Mouse (Mus musculus): Measurements from ENCODE around the gene Sgf29. TPM values are rescaled to one million over a fixed set of nuclear protein-coding genes. Genes with fewer than 3 reads are reported as not detected.
"Not testable (repeated sequence)": the region's sequence is repeated elsewhere in the genome, so short reads cannot be mapped to it uniquely, and the experiment has no call there.

The Sgf29 gene
- polyA plus RNA-seq, 1 experiment from 2014 or later = 27.7 TPM

DNA sequence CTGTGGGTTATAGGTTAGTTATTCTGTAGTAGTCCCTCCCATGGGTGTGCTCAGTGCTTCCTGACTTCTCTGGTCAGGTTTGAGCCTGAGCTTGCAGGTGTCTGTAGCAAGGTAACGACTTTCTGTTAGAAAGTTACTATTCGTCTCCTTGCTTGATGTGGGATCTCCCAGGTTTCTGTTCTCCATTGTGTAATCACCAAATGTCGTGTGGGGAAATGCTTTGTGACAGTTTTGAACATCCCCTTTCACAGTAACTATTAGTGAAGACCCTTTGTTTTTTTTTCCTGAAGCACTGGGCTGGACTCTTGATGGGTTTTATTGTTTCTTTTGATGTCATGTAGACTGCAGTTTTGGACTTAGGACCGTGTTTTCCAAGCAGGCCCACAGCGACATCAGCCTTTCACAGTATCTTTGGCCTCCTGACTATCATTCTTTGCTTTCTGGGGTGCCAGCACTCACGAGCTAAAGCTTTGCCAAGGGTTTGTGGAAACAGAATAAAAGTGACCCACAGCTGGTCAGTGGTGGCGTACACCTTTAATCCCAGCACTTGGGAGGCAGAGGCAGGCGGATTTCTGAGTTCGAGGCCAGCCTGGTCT is 18.5 kb downstream of the Sgf29 start:
- H3K4me1 ChIP-seq = no peaks in the 10 kb centered on the region
- no peak for ATAC-seq (ENCODE audit: extremely low read depth, insufficient number of reproducible peaks, low FRiP score, low TSS enrichment)
- peak overlapping the region; percentile 73 for H3K27ac ChIP-seq (replicated peaks)

DNA sequence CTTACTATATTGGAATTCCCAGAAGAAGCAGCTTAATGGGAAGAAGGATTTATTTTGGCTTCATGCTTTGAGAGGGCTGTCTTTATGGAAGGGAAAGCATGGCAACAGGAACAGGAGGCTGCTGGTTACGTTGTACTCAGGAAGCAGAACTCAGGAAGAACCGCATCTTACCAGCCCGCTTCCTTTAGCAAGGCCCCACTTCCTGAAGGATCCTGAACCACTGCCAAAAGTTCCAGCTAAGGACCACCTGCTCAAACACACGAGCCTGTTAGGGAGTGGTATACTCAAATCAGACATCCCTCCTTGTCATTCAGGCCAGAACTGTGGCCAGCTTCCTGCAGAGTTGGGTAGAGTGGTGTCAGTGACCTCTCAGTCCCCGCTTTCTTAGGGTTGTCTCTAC is 19.3 kb downstream of the Sgf29 start:
- no peak for ATAC-seq (ENCODE audit: extremely low read depth, insufficient number of reproducible peaks, low FRiP score, low TSS enrichment)
- Histone ChIP-seq H3K4me1 (no peaks in the 10 kb centered on the region), H3K4me3 (no peak overlapping the region), H3K27ac (replicated peaks) (peak overlapping the region; percentile 73), H3K36me3 (peaks cover 63% of the 10 kb centered on the region), H3K9me3 (no peaks in the 10 kb centered on the region), H3K4me2 (no peak overlapping the region), H3K27me3 (replicated peaks) (no peaks in the 10 kb centered on the region), H3K9ac (0 out of 2 replicates have a peak overlapping the region, but pooled peaks have one; percentile 20)
- 66% methylated on average over 5 of the region's 5 CpGs for whole genome bisulfite sequencing

More for the DNA sequence above, 18.5 kb downstream of the Sgf29 start:
- Histone ChIP-seq H3K27me3 (replicated peaks) (no peaks in the 10 kb centered on the region), H3K4me3 (no peak overlapping the region), H3K9me3 (no peaks in the 10 kb centered on the region), H3K4me2 (no peak overlapping the region), H3K9ac (no peak overlapping the region), H3K36me3 (peaks cover 56% of the 10 kb centered on the region)
- WGBS = 83% methylated on average over 9 of the region's 9 CpGs

DNA sequence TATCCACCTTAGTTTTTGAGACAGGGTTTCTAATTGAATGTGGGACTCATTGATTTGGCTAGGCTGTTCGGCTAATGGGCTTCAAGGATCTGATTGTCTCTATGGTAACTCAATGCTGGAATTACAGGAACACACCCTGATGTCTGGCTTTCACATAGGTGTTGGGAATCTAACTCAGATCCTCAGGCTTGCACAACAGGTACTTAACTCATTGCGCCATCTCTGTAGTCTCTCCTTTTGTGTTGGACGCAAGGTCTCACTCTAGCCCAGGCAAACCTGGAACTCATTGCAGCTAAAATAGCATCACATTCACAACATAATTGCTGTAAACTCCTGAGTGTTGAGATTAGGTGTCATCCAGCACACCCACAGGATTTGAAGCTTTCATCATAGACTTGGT is 21.0 kb downstream of the Sgf29 start:
- Histone ChIP-seq H3K4me1 (peaks cover 3% of the 10 kb centered on the region; the same call in 1 of the 2 replicates), H3K27me3 (replicated peaks) (no peaks in the 10 kb centered on the region), H3K4me2 (no peak overlapping the region), H3K36me3 (peaks cover 63% of the 10 kb centered on the region), H3K4me3 (no peak overlapping the region), H3K27ac (replicated peaks) (no peak overlapping the region), H3K9ac (no peak overlapping the region), H3K9me3 (no peaks in the 10 kb centered on the region)
- no peak for ATAC-seq (ENCODE audit: extremely low read depth, insufficient number of reproducible peaks, low FRiP score, low TSS enrichment)
- WGBS = 70% methylated on average over 3 of the region's 3 CpGs

DNA sequence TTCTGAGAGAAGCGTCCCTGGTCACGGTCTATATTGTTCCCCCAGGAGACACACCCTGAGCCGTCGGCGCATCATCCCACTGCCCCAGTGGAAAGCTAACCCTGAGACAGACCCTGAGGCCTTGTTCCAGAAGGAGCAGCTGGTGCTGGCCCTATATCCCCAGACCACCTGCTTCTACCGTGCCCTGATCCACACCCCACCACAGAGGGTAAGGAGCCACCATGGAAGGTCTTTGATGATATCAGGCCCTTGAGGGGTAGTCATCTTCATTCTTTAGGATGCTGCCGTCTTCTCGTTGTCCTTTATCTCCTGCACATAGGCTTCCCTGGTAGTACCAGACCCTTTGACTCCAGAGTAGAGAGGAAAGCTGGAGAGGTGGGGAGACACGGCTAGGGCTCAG is 23.0 kb downstream of the Sgf29 start:
- WGBS = 91% methylated on average over 9 of the region's 9 CpGs

GRCm38 (mm10) chr7:126675104-126675503 is 26.0 kb downstream of the Sgf29 start:
- H3K27me3 ChIP-seq (replicated peaks) = no peaks in the 10 kb centered on the region
- H3K9ac ChIP-seq = no peak overlapping the region
- 87% methylated on average over 8 of the region's 8 CpGs for WGBS
- H3K4me1 ChIP-seq = peaks cover 21% of the 10 kb centered on the region
- no peak overlapping the region for H3K4me2 ChIP-seq
- H3K36me3 ChIP-seq = peaks cover 48% of the 10 kb centered on the region
- no peak overlapping the region; the same call in 1 of the 2 replicates for H3K27ac ChIP-seq (replicated peaks)
- no peak for ATAC-seq (ENCODE audit: extremely low read depth, insufficient number of reproducible peaks, low FRiP score, low TSS enrichment)
- no peak overlapping the region for H3K4me3 ChIP-seq
- H3K9me3 ChIP-seq = no peaks in the 10 kb centered on the region

More for the DNA sequence above, 23.0 kb downstream of the Sgf29 start:
- H3K4me2 ChIP-seq = no peak overlapping the region
- peaks cover 49% of the 10 kb centered on the region for H3K36me3 ChIP-seq
- ATAC-seq (ENCODE audit: extremely low read depth, insufficient number of reproducible peaks, low FRiP score, low TSS enrichment) = no peak
- H3K9me3 ChIP-seq = no peaks in the 10 kb centered on the region
- no peak overlapping the region for H3K9ac ChIP-seq
- no peak overlapping the region for H3K27ac ChIP-seq (replicated peaks)
- peaks cover 21% of the 10 kb centered on the region for H3K4me1 ChIP-seq
- no peaks in the 10 kb centered on the region for H3K27me3 ChIP-seq (replicated peaks)
- H3K4me3 ChIP-seq = no peak overlapping the region

GRCm38 (mm10) chr7:126676207-126676606 is 27.1 kb downstream of the Sgf29 start, which contains the start of gene Sult1a1:
TSS of gene Sult1a1 (minus strand) at chr7:126676432.
- Histone ChIP-seq H3K4me3 (peak within 1 kb of the TSS; percentile 11; the same call in 1 of the 2 replicates), H3K9ac (0 out of 2 replicates have a peak within 1 kb of the TSS, but pooled peaks have one; percentile 24), H3K27me3 (replicated peaks) (no peaks in the 10 kb centered on the region), H3K4me2 (peak within 1 kb of the TSS; percentile 41), H3K9me3 (no peaks in the 10 kb centered on the region), H3K27ac (replicated peaks) (peak within 1 kb of the TSS; percentile 73), H3K4me1 (peaks cover 21% of the 10 kb centered on the region), H3K36me3 (peaks cover 45% of the 10 kb centered on the region)
- 38% methylated on average over 1 of the region's 1 CpGs for WGBS
- ATAC-seq (ENCODE audit: extremely low read depth, insufficient number of reproducible peaks, low FRiP score, low TSS enrichment) = no peak

DNA sequence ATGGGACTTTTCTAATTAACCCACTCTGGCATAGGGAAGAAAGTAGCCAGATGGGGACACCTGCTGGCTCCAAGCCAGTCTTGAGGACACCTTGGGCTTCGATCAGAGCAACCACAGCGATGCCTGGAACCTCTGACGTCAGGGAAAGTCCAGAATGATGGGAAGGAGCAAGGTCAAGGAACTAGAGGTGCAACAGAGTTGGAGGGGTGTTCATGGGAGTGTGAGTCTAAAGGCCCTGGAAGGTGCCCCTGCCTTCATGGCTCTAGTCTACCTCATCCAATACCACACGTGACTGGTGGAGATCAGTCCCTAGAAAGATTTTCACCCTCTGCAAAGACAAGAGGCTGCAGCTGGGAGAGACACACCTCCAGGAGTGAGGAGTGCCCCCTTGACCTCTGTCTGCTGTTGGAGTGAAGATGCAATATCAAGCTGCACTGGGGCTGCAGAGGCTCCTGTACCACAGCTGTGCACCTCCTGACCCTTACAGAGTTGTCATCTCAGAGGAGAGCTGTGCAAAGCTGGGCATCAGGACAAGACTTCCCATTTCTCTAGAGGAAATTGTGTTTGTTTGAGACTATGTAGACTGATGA is 27.6 kb downstream of the Sgf29 start:
- H3K4me1 ChIP-seq = peaks cover 21% of the 10 kb centered on the region
- no peak overlapping the region for H3K4me2 ChIP-seq
- H3K4me3 ChIP-seq = no peak overlapping the region
- H3K27ac ChIP-seq (replicated peaks) = peak overlapping the region; percentile 73; the same call in 1 of the 2 replicates
- no peaks in the 10 kb centered on the region for H3K27me3 ChIP-seq (replicated peaks)
- H3K9me3 ChIP-seq = no peaks in the 10 kb centered on the region
- 63% methylated on average over 4 of the region's 4 CpGs for WGBS
- H3K36me3 ChIP-seq = peaks cover 41% of the 10 kb centered on the region
- H3K9ac ChIP-seq = no peak overlapping the region
- no peak for ATAC-seq (ENCODE audit: extremely low read depth, insufficient number of reproducible peaks, low FRiP score, low TSS enrichment)

DNA sequence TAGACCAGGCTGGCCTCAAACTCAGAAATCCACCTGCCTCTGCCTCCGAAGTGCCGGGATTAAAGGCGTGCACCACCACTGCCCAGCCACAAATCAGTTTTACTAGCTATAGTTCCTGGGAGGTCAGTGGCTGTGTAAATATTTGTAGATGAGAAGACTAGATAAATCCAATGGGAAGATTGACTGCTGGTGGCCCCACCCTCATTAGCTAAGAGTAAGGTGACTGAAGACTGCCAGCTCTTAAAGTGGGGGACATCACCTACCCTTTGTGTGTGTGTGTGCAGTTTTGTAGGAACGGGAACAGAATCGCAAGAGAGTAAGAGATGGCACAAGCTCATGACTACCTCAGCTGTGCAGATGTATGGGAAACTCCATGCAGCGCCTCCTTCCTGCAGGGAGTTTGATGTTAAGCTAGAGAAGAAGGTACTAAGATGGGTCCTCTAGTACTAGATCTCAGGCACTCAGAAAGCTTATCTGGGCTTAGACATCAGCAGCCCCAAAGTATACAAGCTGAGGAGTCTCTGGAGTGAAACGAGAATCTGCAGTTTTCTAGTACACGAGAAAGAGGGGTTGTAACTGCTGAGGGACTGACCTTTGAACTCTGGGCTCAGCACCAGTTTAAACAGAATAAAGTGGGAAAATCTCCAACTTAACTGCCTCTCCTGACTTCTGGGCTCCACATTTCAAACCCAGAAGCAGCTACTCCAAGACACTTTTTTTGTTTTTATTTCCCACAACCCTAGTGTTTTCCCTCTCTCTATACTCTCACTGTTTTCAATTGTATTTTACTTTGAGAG is 29.6 kb downstream of the Sgf29 start:
- 82% methylated on average over 8 of the region's 8 CpGs for WGBS
- H3K4me2 ChIP-seq = no peak overlapping the region
- H3K4me1 ChIP-seq = peaks cover 21% of the 10 kb centered on the region
- ATAC-seq (ENCODE audit: extremely low read depth, insufficient number of reproducible peaks, low FRiP score, low TSS enrichment) = no peak
- H3K27me3 ChIP-seq (replicated peaks) = no peaks in the 10 kb centered on the region
- H3K36me3 ChIP-seq = peaks cover 23% of the 10 kb centered on the region
- H3K9ac ChIP-seq = no peak overlapping the region
- H3K4me3 ChIP-seq = no peak overlapping the region
- no peak overlapping the region for H3K27ac ChIP-seq (replicated peaks)
- no peaks in the 10 kb centered on the region for H3K9me3 ChIP-seq

DNA sequence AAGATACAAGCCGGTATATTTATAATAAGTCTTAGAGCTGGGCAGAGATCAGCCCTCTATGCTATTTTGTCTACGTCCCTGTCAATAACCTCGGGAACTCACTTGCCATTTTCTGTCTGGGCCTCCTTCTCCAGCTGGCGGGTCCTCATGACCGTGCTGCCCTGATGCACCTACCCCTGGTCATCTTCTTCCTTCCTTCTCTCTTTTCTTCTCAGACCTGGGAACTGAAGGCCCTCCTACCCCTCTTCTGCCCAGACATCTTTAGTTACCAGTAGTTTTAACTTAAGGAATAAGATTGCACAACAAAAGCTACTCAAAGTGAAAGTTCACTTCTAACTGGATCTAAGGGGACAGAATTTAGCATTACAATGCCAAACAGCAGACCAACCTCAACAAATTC is 30.6 kb downstream of the Sgf29 start:
- H3K4me1 ChIP-seq = peaks cover 21% of the 10 kb centered on the region
- H3K9me3 ChIP-seq = no peaks in the 10 kb centered on the region
- no peak for ATAC-seq (ENCODE audit: extremely low read depth, insufficient number of reproducible peaks, low FRiP score, low TSS enrichment)
- no peak overlapping the region for H3K27ac ChIP-seq (replicated peaks)
- WGBS = 84% methylated on average over 5 of the region's 5 CpGs
- peaks cover 15% of the 10 kb centered on the region for H3K36me3 ChIP-seq
- H3K9ac ChIP-seq = no peak overlapping the region
- no peaks in the 10 kb centered on the region for H3K27me3 ChIP-seq (replicated peaks)
- H3K4me3 ChIP-seq = no peak overlapping the region
- no peak overlapping the region for H3K4me2 ChIP-seq

DNA sequence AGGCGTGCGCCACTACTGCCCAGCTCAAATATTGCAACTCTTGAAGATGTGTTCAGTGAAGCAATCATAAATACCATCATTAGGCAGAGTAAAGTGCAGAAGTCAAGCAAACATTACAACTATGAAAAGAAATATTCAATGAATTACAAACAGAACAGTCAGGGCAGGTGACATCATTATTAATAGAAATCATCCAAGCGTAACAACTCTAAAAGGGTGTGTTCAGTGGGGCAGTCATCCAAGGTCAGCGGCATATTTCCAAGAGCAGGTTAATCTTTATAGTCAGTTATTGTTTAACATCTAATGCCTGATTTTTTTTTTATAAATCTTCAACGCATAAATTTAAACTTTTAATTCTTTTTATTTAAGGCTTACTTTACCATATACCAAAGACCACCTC is 32.1 kb downstream of the Sgf29 start:
- WGBS = 93% methylated on average over 5 of the region's 5 CpGs
- no peak for ATAC-seq (ENCODE audit: extremely low read depth, insufficient number of reproducible peaks, low FRiP score, low TSS enrichment)

GRCm38 (mm10) chr7:126688156-126688555 is 39.0 kb downstream of the Sgf29 start:
- H3K27me3 ChIP-seq (replicated peaks); H3K27ac ChIP-seq (replicated peaks); ATAC-seq (ENCODE audit: extremely low read depth, insufficient number of reproducible peaks, low FRiP score, low TSS enrichment); H3K4me2 ChIP-seq; H3K9ac ChIP-seq; H3K9me3 ChIP-seq; H3K4me3 ChIP-seq: not testable (repeated sequence)
- Histone ChIP-seq H3K4me1 (peaks cover 17% of the 10 kb centered on the region), H3K36me3 (peaks cover 30% of the 10 kb centered on the region)
- 68% methylated on average over 4 of the region's 4 CpGs for WGBS

More for the DNA sequence above, 32.1 kb downstream of the Sgf29 start:
- Histone ChIP-seq H3K4me2 (no peak overlapping the region), H3K27ac (replicated peaks) (no peak overlapping the region), H3K27me3 (replicated peaks) (no peaks in the 10 kb centered on the region), H3K4me3 (no peak overlapping the region), H3K9ac (no peak overlapping the region), H3K4me1 (peaks cover 9% of the 10 kb centered on the region), H3K9me3 (no peaks in the 10 kb centered on the region), H3K36me3 (peaks cover 7% of the 10 kb centered on the region; the same call in 1 of the 2 replicates)

Data from heart, embryonic 13.5 days (tissue).